Mouse (Mus musculus): ENCODE data around the gene Ttc25. TPM values are rescaled to one million over a fixed set of nuclear protein-coding genes. Genes with fewer than 3 reads are reported as not detected.

Ttc25 gene
- polyA plus RNA-seq, 1 experiment from 2014 or later, result 0.74 TPM

GRCm38 (mm10) chr11:100570430-100571201, 25.2 kb downstream of the Ttc25 start:
- peaks cover 3% of the 10 kb centered on the region; the same call in 1 of the 2 replicates for H3K27me3 ChIP-seq (ENCODE audit: insufficient read depth, low read length)
- no peaks in the 10 kb centered on the region for H3K9me3 ChIP-seq (ENCODE audit: low read depth, low read length)
- H3K36me3 ChIP-seq (ENCODE audit: insufficient read depth), result no peaks in the 10 kb centered on the region
- H3K27ac ChIP-seq (ENCODE audit: low read depth), result no peak overlapping the region
- TF ChIP-seq CTCF (IDR thresholded peaks at IDR 0.05; ENCODE audit: low read depth), result peak; percentile 91
- H3K4me2 ChIP-seq, result peak overlapping the region; percentile 50
- H3K9ac ChIP-seq, result no peak overlapping the region
- WGBS, result 6% methylated on average over 8 of the region's 8 CpGs
- peak overlapping the region; percentile 3; the same call in 1 of the 2 replicates for H3K4me3 ChIP-seq (ENCODE audit: low read depth, low read length)
- H3K4me1 ChIP-seq (ENCODE audit: insufficient read depth), result peaks cover 3% of the 10 kb centered on the region; the same call in 1 of the 2 replicates
- DNase-seq (peak; percentile 93), ATAC-seq (ENCODE audit: insufficient read depth) (0 out of 2 replicates have a peak, but pooled peaks have one; percentile 35)

GRCm38 (mm10) chr11:100571202-100571567, 25.8 kb downstream of the Ttc25 start:
- H3K4me1 ChIP-seq (ENCODE audit: insufficient read depth), result peaks cover 4% of the 10 kb centered on the region; the same call in 1 of the 2 replicates
- no peaks in the 10 kb centered on the region for H3K9me3 ChIP-seq (ENCODE audit: low read depth, low read length)
- DNase-seq (no peak), ATAC-seq (ENCODE audit: insufficient read depth) (no peak)
- peak overlapping the region; percentile 3; the same call in 1 of the 2 replicates for H3K4me3 ChIP-seq (ENCODE audit: low read depth, low read length)
- H3K27ac ChIP-seq (ENCODE audit: low read depth), result no peak overlapping the region
- no peaks in the 10 kb centered on the region for H3K36me3 ChIP-seq (ENCODE audit: insufficient read depth)
- no peak overlapping the region for H3K9ac ChIP-seq
- WGBS, result 8% methylated on average over 16 of the region's 16 CpGs
- H3K27me3 ChIP-seq (ENCODE audit: insufficient read depth, low read length), result peaks cover 3% of the 10 kb centered on the region; the same call in 1 of the 2 replicates
- TF ChIP-seq CTCF (IDR thresholded peaks at IDR 0.05; ENCODE audit: low read depth), result no peak
- peak overlapping the region; percentile 50 for H3K4me2 ChIP-seq

DNA sequence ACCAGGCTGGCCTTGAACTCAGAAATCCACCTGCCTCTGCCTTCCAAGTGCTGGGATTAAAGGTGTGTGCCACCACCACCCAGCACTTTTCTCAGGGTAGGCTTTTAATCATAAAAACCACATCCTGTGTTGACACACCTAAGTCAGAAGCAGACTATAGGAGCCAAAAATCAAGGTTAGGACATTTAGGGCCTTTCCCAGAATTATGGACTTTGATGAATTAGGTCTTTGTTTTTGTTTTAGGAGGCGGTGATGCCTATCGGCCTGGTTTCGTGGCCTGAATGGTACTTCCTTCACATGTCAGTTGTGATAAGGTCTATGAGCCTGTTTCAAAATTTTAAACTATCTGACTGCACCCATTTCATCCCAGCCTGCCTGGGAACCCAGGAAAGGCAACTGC, 28.8 kb downstream of the Ttc25 start:
- Histone ChIP-seq H3K27me3 (ENCODE audit: insufficient read depth, low read length) (peaks cover 3% of the 10 kb centered on the region; the same call in 1 of the 2 replicates), H3K36me3 (ENCODE audit: insufficient read depth) (peaks cover 13% of the 10 kb centered on the region; the same call in 1 of the 2 replicates), H3K9me3 (ENCODE audit: low read depth, low read length) (no peaks in the 10 kb centered on the region), H3K27ac (ENCODE audit: low read depth) (0 out of 2 replicates have a peak overlapping the region, but pooled peaks have one; percentile 15), H3K4me3 (ENCODE audit: low read depth, low read length) (peak overlapping the region; percentile 65; the same call in 1 of the 2 replicates), H3K9ac (no peak overlapping the region), H3K4me2 (peak overlapping the region; percentile 71), H3K4me1 (ENCODE audit: insufficient read depth) (peaks cover 4% of the 10 kb centered on the region; the same call in 1 of the 2 replicates)
- no peak for DNase-seq
- WGBS, result 79% methylated on average over 3 of the region's 3 CpGs
- ATAC-seq (ENCODE audit: insufficient read depth), result no peak
- TF ChIP-seq CTCF (IDR thresholded peaks at IDR 0.05; ENCODE audit: low read depth), result no peak

GRCm38 (mm10) chr11:100574708-100575483, 29.5 kb downstream of the Ttc25 start, which contains the start of gene Cnp:
TSS of gene Cnp (plus strand) at chr11:100574904.
- Histone ChIP-seq H3K4me1 (ENCODE audit: insufficient read depth) (peaks cover 4% of the 10 kb centered on the region; the same call in 1 of the 2 replicates), H3K27ac (ENCODE audit: low read depth) (peak within 1 kb of the TSS; percentile 15; the same call in 1 of the 2 replicates), H3K27me3 (ENCODE audit: insufficient read depth, low read length) (peaks cover 3% of the 10 kb centered on the region; the same call in 1 of the 2 replicates), H3K36me3 (ENCODE audit: insufficient read depth) (peaks cover 20% of the 10 kb centered on the region; the same call in 1 of the 2 replicates), H3K4me3 (ENCODE audit: low read depth, low read length) (peak within 1 kb of the TSS; percentile 65), H3K4me2 (peak within 1 kb of the TSS; percentile 71), H3K9ac (peak within 1 kb of the TSS; percentile 55), H3K9me3 (ENCODE audit: low read depth, low read length) (no peaks in the 10 kb centered on the region)
- ATAC-seq (ENCODE audit: insufficient read depth) (peak; percentile 83), DNase-seq (peak; percentile 86)
- 2% methylated on average over 47 of the region's 47 CpGs for WGBS
- peak; percentile 16; the same call in 1 of the 2 replicates for TF ChIP-seq CTCF (IDR thresholded peaks at IDR 0.05; ENCODE audit: low read depth)

DNA sequence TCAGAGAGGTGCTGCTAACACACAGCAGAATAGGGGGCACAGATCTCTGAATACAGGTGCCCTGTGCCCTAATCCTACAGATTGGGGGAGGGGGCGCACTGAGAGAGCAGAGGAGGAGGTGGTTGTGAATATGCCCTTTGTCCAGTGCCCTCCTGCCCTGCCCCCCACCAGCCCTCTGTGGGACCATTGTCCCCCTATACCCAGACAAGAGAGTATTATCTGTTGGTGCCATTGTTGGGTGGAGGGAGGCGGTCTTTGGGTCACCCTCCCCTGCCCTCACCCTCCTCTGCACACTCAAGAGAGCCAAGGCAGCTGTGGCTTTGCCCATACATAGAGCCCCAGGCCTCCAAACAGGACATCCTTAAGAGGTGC, 30.1 kb downstream of the Ttc25 start:
- Histone ChIP-seq H3K4me2 (peak overlapping the region; percentile 71), H3K9me3 (ENCODE audit: low read depth, low read length) (no peaks in the 10 kb centered on the region), H3K27me3 (ENCODE audit: insufficient read depth, low read length) (peaks cover 3% of the 10 kb centered on the region; the same call in 1 of the 2 replicates), H3K4me3 (ENCODE audit: low read depth, low read length) (peak overlapping the region; percentile 65), H3K4me1 (ENCODE audit: insufficient read depth) (peaks cover 4% of the 10 kb centered on the region; the same call in 1 of the 2 replicates), H3K9ac (peak overlapping the region; percentile 55), H3K36me3 (ENCODE audit: insufficient read depth) (peaks cover 26% of the 10 kb centered on the region), H3K27ac (ENCODE audit: low read depth) (no peak overlapping the region)
- peak; percentile 7; the same call in 1 of the 2 replicates for ATAC-seq (ENCODE audit: insufficient read depth)
- WGBS, result 40% methylated on average over 2 of the region's 2 CpGs
- DNase-seq, result no peak
- TF ChIP-seq CTCF (IDR thresholded peaks at IDR 0.05; ENCODE audit: low read depth), result no peak

DNA sequence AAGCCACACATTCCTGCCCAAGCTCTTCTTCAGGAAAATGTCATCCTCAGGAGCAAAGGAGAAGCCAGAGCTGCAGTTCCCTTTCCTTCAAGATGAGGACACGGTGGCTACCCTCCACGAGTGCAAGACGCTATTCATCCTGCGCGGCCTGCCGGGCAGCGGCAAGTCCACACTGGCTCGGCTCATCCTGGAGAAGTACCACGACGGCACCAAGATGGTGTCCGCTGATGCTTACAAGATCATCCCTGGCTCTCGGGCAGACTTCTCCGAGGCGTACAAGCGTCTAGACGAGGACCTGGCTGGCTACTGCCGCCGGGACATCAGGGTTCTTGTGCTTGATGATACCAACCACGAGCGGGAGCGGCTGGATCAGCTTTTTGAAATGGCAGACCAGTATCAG, 30.8 kb downstream of the Ttc25 start:
- Histone ChIP-seq H3K36me3 (ENCODE audit: insufficient read depth) (peaks cover 33% of the 10 kb centered on the region), H3K4me2 (no peak overlapping the region), H3K27me3 (ENCODE audit: insufficient read depth, low read length) (no peaks in the 10 kb centered on the region), H3K4me3 (ENCODE audit: low read depth, low read length) (no peak overlapping the region), H3K4me1 (ENCODE audit: insufficient read depth) (peaks cover 4% of the 10 kb centered on the region; the same call in 1 of the 2 replicates), H3K9me3 (ENCODE audit: low read depth, low read length) (no peaks in the 10 kb centered on the region), H3K27ac (ENCODE audit: low read depth) (no peak overlapping the region), H3K9ac (no peak overlapping the region)
- WGBS, result 61% methylated on average over 21 of the region's 21 CpGs
- DNase-seq, result no peak
- no peak for ATAC-seq (ENCODE audit: insufficient read depth)
- TF ChIP-seq CTCF (IDR thresholded peaks at IDR 0.05; ENCODE audit: low read depth), result no peak

Data from lung, embryonic 14.5 days (tissue).